Mouse (Mus musculus) gastrocnemius, adult 8-10 months (tissue): ENCODE measurements around the gene Pspc1. TPM values are rescaled to one million over a fixed set of nuclear protein-coding genes. Genes with fewer than 3 reads are reported as not detected.

ENCODE experiments used
- DNase-seq, 2 experiments: peaks; one replicate each; pipeline ENCODE4 v3.0.0; 2022; ENCODE audit warnings: low spot score in 2 of 2
- total RNA-seq, 4 experiments: library from RNA; stranded (reverse); gene quantifications; 2 replicates each; pipeline ENCODE4 v1.2.4; 2022

Pspc1 gene
- total RNA-seq, 4 experiments from 2014 or later = 6.8 to 10.3 (median 9.1) TPM

DNA sequence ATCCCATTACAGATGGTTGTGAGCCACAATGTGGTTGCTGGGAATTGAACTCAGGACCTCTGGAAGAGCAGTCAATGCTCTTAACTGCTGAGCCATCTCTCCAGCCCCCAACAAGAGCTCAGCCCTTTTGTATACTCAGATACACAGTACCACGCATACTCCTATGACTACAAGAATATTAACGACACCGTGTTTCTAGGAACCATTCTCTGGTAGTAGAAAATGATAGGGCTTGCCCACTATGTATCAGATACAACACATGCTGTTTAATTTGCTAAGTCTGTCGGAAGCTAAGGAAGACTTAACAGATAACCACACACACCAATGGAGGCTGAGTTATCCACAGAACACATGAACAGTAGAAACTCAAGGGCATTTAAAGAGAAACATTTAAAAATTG lies 75.5 kb downstream of the Pspc1 start:
- DNase-seq = no peak

DNA sequence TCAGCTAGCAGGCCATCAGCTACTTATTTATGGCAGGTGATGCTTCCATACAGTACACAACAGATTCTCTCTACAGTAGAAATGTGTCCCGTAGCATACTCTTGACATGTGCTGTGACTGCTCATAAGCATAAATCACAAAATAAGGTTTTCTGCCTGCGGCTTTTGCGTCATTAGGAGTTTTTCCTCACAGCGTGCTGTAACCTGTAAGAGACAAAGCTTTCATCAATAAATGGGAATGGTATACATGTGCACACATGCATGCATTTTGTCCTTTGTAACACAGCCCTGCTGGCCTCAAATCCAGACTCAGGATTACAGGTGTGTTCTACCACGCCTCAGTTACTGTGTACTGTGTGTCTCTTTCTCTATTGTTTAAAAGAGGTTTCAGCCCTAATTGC lies 80.3 kb downstream of the Pspc1 start:
- no peak for DNase-seq

DNA sequence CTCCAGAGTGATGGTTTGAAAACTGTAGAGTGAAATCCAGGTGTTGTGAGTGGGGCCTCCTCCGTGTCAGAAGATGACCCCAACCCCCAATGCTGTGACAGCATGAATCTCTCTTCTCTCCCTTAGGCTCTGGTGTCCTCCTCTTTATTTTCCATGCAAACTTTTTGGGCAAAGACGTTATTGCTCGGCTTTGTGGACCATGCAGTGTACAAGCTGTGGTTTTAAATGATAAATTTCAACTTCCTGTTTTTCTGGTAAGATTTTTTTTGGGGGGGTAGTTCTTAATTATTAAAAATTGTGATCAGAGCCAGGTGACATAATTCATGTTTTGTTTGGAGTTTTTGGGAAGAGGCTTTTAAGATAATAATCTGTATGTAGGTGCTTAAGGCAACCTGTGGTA lies 82.6 kb downstream of the Pspc1 start:
- no peak for DNase-seq

DNA sequence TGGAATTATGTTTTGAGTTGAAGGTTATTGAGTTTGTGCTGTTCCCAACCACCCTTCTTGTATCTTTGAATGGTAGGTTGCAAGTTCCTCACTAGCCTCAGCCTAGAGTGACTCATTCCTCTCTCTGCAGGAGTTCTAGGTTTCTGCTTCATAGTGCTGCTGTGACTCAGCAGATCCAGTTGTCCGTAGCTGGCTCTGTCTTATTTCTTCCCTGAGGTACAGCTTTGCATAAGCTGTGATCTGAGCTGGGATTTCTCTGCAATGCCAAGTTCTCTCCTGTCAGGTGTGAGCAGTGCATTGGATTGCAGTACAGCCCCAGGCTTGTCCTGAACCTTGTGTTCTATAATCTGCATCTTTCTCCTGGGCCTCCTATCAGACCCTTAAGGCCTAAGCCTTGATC lies 88.3 kb downstream of the Pspc1 start:
- no peak for DNase-seq

DNA sequence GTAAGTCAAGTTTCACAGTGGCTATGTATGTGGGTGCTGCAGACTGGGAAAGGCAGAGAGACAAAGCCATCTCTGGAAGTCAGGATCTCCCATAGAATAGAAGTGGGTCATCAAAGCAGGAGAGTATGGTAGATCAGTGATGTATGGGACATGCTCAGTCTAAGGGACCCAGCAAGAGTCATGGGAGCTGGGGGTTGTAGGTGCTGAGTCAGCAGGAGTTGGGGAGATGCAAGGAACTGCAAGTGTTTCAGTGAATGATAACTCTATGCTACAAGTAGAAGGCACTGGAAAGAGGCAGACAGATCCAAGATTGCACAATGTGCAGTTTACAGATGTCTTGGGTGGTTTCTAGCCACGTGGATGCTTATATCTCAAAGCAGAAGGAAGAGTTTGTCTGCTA lies 89.0 kb downstream of the Pspc1 start:
- no peak for DNase-seq

DNA sequence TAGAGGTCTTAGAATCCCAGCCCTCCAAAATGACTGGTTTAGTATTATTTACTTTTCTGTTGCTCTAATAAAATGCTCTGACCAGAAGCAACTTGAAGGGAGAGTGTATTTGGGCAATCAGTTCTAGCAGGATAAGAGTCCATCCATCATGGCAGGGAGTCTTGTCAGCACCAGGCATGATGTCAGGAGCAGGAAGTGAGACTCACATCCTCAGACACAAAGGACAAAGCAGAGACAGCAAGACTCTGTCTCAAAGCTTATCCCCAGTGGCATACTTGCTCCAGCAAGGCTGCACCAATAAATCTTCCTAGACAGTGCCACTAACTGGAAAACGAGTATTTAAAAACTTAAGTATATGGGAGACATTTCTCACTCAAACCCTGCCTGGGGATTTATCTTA lies 92.7 kb downstream of the Pspc1 start:
- DNase-seq = no peak

Other genes starting within 250 kb of the Pspc1 start
- gene Cenpj, start 202.9 kb downstream of the Pspc1 start, total RNA-seq = 1 to 10 TPM; 1.3 to 2.9 (median 2.0) TPM
- 10 to 100 TPM; 16.3 to 20.7 (median 20.6) TPM for gene Parp4, start 202.7 kb downstream of the Pspc1 start, total RNA-seq
- 10 to 100 TPM; 14.2 to 15.8 (median 15.3) TPM for gene Mphosph8, start 110.1 kb downstream of the Pspc1 start, total RNA-seq
- 10 to 100 TPM; 18.8 to 22.6 (median 20.6) TPM for gene Zmym5, start 33.4 kb upstream of the Pspc1 start, total RNA-seq
- 10 to 100 TPM; 32.3 to 42.2 (median 34.7) TPM for gene Zmym2, start 108.3 kb upstream of the Pspc1 start, total RNA-seq